Mouse (Mus musculus) gastrocnemius, postnatal 4 days (tissue): ENCODE results near the gene Lrrc25. TPM values are rescaled to one million over a fixed set of nuclear protein-coding genes. Genes with fewer than 3 reads are reported as not detected.

Experiments used
- DNase-seq, 2 experiments: peaks; one replicate each; pipeline ENCODE4 v3.0.0; 2021 to 2022; ENCODE audit warnings: low spot score in 2 of 2, mixed read lengths in 2 of 2
- total RNA-seq, 2 experiments: library from RNA; stranded (reverse); gene quantifications; 2 replicates each; pipeline ENCODE4 v1.2.3; 2021

Lrrc25 gene
- total RNA-seq, 2 experiments from 2014 or later, result 2.5 to 3.2 TPM

GRCm38 (mm10) chr8:70598722-70599121, 17.2 kb upstream of the Lrrc25 start:
- no peak for DNase-seq

- DNase-seq, result no peak
These were observed 16.3 kb upstream of the Lrrc25 start for GRCm38 (mm10) chr8:70599507-70600290.

- DNase-seq, result no peak
These were observed 15.3 kb upstream of the Lrrc25 start for GRCm38 (mm10) chr8:70600473-70601270.

DNA sequence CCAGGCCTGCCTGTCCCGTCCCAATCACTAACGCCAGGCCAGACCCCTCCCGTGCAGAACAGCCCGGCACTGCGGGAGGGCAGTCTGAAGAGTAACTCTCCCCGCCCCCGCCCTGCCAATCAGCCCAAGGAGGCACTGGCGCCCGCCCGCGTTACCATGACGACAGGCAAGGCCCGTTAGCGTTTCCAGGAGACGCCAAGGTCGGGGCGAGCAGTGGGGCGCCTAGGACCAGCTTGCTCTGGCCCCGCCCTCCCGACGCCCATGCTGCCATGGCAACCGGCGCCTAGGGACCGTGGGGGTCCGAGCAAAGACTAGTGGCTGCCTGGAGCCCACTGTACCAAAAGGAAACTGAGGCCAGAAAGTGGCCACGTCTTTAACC, 14.7 kb upstream of the Lrrc25 start:
- DNase-seq, result peak in 1 of 2 experiments; percentile 71

GRCm38 (mm10) chr8:70602139-70602811, 13.7 kb upstream of the Lrrc25 start:
- no peak for DNase-seq

- no peak for DNase-seq
These were observed 11.4 kb upstream of the Lrrc25 start for GRCm38 (mm10) chr8:70604558-70604957.

DNA sequence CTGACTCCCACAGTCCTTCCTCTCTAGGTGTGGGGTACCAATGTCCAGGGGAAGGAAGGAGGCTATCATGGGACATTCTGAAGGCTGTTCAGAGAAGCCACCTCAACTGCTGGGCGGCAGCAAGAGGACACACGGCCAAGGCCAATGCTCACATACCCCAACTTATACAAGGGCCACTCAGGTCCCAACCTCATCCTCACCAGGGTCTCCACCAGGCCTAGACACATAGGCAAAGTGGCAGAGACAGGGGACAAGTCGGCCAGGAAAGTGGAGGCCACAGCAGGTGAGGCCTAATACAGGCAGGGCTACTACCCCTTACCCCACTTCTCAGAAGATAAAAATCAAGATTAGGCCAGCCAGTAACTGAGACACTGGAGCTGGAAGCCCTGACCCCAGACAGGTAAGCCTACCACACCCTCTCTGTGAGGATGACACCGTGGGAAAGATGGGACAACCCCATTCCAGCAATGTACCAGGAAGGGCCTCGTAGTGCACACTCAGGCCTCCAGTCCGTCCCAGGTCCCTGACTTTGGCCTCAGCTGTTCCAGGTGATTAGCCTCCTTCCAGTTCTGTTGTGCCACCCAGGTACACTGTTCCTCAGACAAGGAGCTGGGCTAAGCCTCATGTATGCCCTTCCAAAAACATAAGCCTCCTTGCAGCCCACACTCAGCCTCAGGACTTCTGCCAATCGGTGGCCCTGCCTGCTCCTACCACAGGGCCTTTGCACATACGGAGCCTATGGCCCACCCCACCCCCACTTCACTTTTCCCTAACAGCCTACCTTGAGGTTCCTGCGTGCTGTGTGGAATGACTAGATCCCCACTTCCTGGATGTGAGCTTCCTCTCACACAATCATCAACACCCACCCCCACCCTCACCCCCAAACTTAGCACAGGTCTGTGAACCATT, 9.8 kb upstream of the Lrrc25 start:
- DNase-seq, result no peak

DNA sequence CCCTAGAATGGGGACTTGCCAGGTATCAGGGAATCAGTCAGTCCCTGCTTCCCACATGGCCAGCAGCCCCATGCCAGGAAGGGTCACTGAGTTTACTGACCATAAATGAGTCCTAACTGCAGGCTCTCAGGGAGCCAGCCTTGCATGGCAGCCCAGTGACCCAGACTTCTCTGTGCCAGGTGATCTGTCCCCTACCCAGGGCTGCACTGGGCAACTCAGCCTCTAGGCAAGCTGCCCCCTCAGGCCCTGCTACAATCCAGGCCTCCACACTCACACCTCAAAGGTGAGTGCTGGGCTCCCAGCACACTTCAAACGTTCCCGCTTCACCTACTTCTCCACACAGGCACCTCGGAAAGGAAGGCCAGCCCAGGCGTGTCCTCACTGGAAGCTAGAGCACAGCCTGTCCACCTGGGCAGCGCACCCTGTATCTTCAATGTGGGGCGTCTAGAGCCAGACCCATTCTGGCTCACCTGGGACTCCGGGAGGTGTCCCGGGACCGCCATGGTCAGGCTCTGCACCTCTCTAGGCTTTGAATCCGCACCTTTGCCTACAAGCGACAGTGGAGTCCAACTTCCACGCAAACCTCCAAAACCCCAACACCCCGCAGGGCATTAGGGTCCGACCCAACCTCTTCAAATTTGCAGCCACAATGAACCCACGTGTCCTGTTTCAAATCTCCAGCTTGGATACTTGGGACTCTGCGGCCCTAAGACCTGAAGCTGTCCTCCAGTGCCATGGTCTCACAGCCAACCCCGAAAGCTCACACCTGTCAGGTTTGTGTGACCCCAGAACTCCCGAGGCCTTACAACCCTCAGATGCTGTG, 9.0 kb upstream of the Lrrc25 start:
- DNase-seq, result no peak

GRCm38 (mm10) chr8:70607603-70607897, 8.4 kb upstream of the Lrrc25 start:
- DNase-seq, result no peak

DNA sequence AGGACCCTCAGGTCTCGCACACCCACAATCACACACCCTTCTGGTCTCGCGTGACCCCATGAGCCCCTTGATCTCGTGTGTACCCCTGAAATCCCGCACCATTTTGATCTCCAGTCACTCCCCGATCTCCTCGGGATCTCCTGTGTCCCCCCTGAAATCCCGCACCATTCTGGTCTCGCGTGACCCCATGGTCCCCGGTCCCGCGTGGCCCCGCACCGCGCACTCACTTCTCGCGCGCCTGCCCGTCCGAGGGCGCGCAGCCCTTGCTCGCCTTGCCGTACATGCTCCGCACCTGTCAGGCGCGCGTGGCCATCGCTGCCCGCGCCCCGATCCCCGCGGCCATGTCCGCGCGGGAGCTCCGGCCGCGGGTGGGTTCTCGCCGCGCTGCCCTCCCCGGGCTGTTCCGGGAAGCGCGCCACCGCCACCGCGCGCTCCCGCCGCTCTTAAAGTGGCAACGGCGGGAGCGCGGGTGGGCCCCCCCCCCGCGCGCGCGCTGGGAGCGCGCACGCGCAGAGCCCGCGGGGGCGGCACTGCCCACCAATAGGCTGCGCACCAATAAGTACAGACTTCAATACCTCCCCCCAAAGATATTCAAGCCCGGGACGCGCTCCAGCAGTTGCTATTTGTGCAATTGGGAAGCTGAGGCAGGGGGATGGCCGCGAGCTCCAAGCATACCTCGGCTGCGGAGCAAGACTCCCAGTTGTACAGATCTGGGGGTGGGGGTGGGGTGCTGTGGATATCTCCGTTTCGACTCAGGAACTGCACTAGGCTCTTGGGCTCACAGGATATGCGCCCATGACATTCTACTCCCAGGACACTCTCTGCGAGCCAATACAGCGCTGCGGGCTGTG, 7.8 kb upstream of the Lrrc25 start:
- DNase-seq, result peak in 1 of 2 experiments; percentile 53

- DNase-seq, result no peak
These were observed 7.1 kb upstream of the Lrrc25 start, which contains the start of gene Ssbp4 for GRCm38 (mm10) chr8:70608749-70609367. Gene Ssbp4 (minus strand): TSS chr8:70608872.

DNA sequence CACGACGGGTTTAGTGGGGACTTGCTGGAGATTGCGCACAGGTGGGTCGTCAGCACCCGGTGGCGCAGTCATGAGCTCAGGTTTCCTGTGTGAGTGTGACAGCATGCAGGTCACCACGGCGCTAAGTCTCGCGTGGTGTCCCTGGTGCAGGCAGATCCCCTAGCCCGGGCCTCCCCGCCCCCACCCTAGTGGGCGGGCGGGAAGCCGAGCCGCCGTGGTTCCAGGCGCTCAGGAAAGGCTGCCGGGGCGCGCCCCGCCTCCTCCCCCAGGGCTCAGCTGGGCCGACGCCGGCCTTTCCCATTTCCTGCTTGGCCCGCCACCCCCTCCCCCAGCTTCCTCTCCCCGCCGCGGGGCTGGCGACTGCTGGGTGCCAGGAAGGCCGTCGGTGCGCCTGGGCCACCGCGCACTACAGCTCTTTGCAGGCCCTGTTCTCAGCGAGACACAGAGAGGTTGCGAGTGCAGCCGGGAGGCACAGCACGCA, 6.5 kb upstream of the Lrrc25 start:
- peak; percentile 90 to 91 for DNase-seq

DNA sequence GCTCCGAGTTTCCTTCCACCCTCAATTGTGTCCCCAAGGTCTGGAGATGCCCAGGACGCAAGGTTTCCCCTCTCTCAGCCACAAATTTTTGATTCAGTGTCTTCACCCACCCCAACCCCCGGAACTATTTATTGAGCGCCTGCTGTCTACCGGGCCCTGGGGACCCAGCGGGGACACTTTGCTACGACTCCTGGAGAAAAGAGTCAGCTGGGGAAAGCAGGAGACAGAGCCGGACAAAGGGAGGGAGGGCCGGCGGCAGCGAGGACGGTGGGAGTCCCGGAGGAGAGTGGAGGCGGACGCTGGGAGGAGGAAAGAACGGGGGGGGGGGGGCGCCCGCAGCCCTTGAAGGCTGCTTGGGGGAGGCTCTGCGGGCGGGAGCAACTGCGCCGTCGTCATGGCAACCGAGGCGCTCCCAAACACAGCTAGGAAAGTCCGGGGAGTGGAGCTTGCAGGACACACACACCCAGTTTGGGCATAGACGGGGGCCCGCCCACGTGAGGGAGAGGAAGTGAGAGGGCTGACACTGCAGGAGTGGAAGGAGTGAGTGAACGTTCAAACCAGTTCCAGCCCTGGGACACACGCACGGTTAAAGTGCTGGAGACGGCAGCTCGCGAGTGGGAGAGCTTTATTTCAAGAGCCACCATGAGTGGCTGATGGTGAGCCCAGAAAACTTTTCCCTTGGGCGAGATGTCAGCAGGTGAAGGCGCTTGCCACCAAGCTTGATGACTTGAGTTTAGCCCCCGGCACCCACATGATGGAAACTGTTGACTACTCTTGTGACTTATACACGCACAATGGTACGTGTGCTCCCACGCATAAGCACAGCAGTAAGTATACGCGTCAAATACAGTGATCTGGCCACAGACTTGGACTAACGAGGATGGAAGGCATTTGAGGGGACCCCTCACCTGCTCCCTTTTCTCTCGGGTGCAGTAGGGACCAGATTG, 5.8 kb upstream of the Lrrc25 start:
- peak; percentile 82 to 91 for DNase-seq

GRCm38 (mm10) chr8:70610796-70611771, 4.9 kb upstream of the Lrrc25 start:
- peak; percentile 86 to 94 for DNase-seq

GRCm38 (mm10) chr8:70611849-70612248, 4.1 kb upstream of the Lrrc25 start:
- peak; percentile 76 to 83 for DNase-seq

DNA sequence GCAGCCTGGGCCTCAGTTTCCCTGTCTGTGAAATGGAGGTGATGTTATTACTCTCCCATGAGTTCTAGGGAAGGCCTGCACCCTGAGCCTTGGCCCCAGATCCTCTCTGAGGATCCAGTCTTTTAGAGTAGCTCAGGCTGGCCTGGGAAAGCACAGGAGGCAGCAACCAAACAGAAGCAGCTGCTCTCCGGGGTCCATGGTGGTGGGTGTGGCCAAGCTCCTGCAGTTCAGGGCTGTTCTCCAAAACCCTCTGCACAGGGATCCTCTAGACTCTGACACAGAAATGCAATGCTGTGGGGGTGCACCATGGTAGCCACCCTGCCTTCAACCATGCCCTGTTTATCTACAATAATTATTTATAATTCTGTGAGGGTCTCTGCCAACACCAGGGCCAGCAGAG, 2.2 kb upstream of the Lrrc25 start:
- no peak for DNase-seq
